Mouse (Mus musculus): ENCODE measurements around the gene Mmp13. TPM values are rescaled to one million over a fixed set of nuclear protein-coding genes. Genes with fewer than 3 reads are reported as not detected.
A peak's percentile ranks its signal among the peaks of the same experiment; 100 is the strongest.
"Not testable (repeated sequence)": the region's sequence is repeated elsewhere in the genome, so short reads cannot be mapped to it uniquely, and the experiment has no call there.

The Mmp13 gene
- polyA plus RNA-seq, 1 experiment: 0.05 TPM

DNA sequence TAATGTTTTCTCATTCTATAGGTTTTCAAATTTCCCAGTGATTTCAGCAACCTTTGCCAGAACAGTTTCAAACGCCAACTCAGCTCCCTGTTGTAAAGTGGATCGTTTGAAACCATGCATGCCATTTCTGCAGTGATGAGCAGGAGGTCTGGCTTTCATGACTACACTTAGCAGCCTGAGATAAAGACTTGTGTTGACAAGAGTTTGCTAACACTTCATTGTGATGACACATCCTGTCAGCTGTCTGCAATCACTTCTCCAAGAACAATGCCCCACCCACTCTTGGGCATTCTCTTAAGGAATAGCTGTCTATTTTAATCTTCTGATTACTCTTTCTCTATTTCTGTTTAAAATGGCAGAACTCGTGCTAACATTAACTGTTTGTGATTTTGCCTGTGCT lies 2.2 kb upstream of the Mmp13 start:
- H3K36me3 ChIP-seq (ENCODE audit: control insufficient read depth, insufficient read depth): no peaks in the 10 kb centered on the region
- TF ChIP-seq CEBPB (IDR thresholded peaks at IDR 0.05; ENCODE audit: insufficient read depth, poor library complexity, severe bottlenecking): peak; percentile 87
- TF ChIP-seq USF1 (IDR thresholded peaks at IDR 0.05; ENCODE audit: low read depth): no peak
- peak in 1 of 3 experiments; percentile 34 for TF ChIP-seq MYOG (IDR thresholded peaks at IDR 0.05; ENCODE audit: control insufficient read depth in 1 of 3, insufficient read depth in 1 of 3, insufficient read length in 2 of 3, low read depth in 2 of 3)
- TF ChIP-seq MYOD1 (IDR thresholded peaks at IDR 0.05; ENCODE audit: control insufficient read depth in 1 of 3, insufficient read length in 2 of 3, low read depth in 2 of 3): peak; percentile 33 to 71 (median 47)
- no peak overlapping the region for H3K4me2 ChIP-seq (ENCODE audit: low read depth)
- no peak overlapping the region for H3K4me3 ChIP-seq
- H3K79me2 ChIP-seq (ENCODE audit: control insufficient read depth, insufficient read depth): no peaks in the 10 kb centered on the region
- no peak overlapping the region for H3ac ChIP-seq (ENCODE audit: control insufficient read depth, insufficient read length)
- no peaks in the 10 kb centered on the region for H3K27me3 ChIP-seq (ENCODE audit: control insufficient read depth, insufficient read depth, insufficient read length)

DNA sequence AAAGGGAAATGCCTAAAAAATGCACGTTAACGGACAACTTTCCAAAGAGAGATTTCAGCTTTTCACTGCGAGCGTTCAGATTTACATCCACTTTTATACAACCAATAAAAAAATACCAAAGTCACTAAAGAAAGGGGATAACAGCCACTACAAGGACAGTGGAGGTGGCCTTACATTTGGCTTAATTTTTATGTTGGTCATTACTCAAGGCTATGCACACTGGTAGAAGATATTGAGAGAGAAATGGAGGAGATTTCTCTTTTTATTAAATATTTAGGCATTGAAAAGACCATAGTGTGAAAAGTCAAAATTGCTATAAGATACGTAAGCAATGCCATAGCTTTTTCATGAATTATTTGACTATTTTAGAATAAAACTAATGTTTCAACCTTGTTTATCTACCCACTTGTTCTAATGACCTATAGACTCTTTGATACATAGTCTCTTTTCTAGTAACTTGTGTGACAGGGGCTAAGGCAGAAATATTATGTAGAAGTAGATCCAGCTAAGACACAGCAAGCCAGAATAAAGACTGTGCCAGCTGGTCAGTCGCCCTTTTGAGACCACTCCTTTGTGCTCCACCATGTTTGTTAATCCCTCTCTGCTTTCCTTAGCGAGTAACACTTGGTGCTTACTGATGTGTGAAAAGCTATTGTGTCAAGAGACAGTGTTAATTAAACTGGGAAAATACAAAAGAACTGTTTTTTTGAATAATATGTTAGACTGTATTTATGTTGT lies 10.4 kb downstream of the Mmp13 start:
- H3ac ChIP-seq (ENCODE audit: control insufficient read depth, insufficient read length): no peak overlapping the region
- TF ChIP-seq TCF3 (IDR thresholded peaks at IDR 0.05; ENCODE audit: insufficient read length, low read depth): no peak
- TF ChIP-seq E2F4 (IDR thresholded peaks at IDR 0.05; ENCODE audit: insufficient read depth): no peak
- TF ChIP-seq REST (IDR thresholded peaks at IDR 0.05; ENCODE audit: insufficient read depth, insufficient read length): no peak
- no peak for TF ChIP-seq CEBPB (IDR thresholded peaks at IDR 0.05; ENCODE audit: insufficient read depth, poor library complexity, severe bottlenecking)
- H3K79me2 ChIP-seq (ENCODE audit: control insufficient read depth, insufficient read depth): no peaks in the 10 kb centered on the region
- no peaks in the 10 kb centered on the region for H3K36me3 ChIP-seq (ENCODE audit: control insufficient read depth, insufficient read depth)
- no peak overlapping the region for H3K4me3 ChIP-seq
- no peaks in the 10 kb centered on the region for H3K27me3 ChIP-seq (ENCODE audit: control insufficient read depth, insufficient read depth, insufficient read length)
- no peak overlapping the region for H3K4me2 ChIP-seq (ENCODE audit: low read depth)

DNA sequence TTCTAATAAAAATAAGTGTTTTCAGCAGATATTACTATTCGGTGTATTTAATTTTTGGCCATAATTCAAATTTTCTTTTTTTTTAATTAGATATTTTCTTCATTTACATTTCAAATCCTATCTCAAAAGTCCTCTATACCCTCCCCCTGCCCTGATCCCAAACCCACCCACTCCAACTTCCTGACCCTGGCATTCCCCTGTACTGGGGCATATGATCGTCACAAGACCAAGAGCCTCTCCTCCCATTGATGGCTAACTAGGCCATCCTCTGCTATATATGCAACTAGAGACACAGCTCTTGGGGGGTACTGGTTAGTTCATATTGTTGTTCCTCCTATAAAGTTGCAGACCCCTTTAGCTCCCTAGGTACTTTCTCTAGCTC lies 11.0 kb downstream of the Mmp13 start:
- not testable (repeated sequence) for H3K27me3 ChIP-seq (ENCODE audit: control insufficient read depth, insufficient read depth, insufficient read length); H3K79me2 ChIP-seq (ENCODE audit: control insufficient read depth, insufficient read depth)

GRCm38 (mm10) chr9:7289501-7289900 lies 17.2 kb downstream of the Mmp13 start:
- no peaks in the 10 kb centered on the region for H3K36me3 ChIP-seq (ENCODE audit: control insufficient read depth, insufficient read depth)
- H3K27me3 ChIP-seq (ENCODE audit: control insufficient read depth, insufficient read depth, insufficient read length): no peaks in the 10 kb centered on the region
- H3K79me2 ChIP-seq (ENCODE audit: control insufficient read depth, insufficient read depth): no peaks in the 10 kb centered on the region
- TF ChIP-seq MYOD1 (IDR thresholded peaks at IDR 0.05; ENCODE audit: control insufficient read depth in 1 of 3, insufficient read length in 2 of 3, low read depth in 2 of 3) (no peak), TCF12 (IDR thresholded peaks at IDR 0.05; ENCODE audit: insufficient read depth, poor library complexity, severe bottlenecking) (no peak), CEBPB (IDR thresholded peaks at IDR 0.05; ENCODE audit: insufficient read depth, poor library complexity, severe bottlenecking) (no peak), E2F4 (IDR thresholded peaks at IDR 0.05; ENCODE audit: insufficient read depth) (no peak), POLR2A (IDR thresholded peaks at IDR 0.05; ENCODE audit: insufficient read length, low read depth) (no peak), USF1 (IDR thresholded peaks at IDR 0.05; ENCODE audit: low read depth) (no peak), MAX (IDR thresholded peaks at IDR 0.05; ENCODE audit: low read depth) (no peak), TCF3 (IDR thresholded peaks at IDR 0.05; ENCODE audit: insufficient read length, low read depth) (no peak), REST (IDR thresholded peaks at IDR 0.05; ENCODE audit: insufficient read depth, insufficient read length) (no peak), POLR2AphosphoS2 (IDR thresholded peaks at IDR 0.05; ENCODE audit: insufficient read length, low read depth) (no peak), SRF (IDR thresholded peaks at IDR 0.05; ENCODE audit: control insufficient read depth, insufficient read length, low read depth) (no peak)
- no peak overlapping the region for H3ac ChIP-seq (ENCODE audit: control insufficient read depth, insufficient read length)
- no peak overlapping the region for H3K4me3 ChIP-seq
- no peak overlapping the region for H3K4me2 ChIP-seq (ENCODE audit: low read depth)

More for the DNA sequence above, 11.0 kb downstream of the Mmp13 start:
- H3ac ChIP-seq (ENCODE audit: control insufficient read depth, insufficient read length); H3K4me3 ChIP-seq; H3K36me3 ChIP-seq (ENCODE audit: control insufficient read depth, insufficient read depth); H3K4me2 ChIP-seq (ENCODE audit: low read depth): not testable (repeated sequence)

DNA sequence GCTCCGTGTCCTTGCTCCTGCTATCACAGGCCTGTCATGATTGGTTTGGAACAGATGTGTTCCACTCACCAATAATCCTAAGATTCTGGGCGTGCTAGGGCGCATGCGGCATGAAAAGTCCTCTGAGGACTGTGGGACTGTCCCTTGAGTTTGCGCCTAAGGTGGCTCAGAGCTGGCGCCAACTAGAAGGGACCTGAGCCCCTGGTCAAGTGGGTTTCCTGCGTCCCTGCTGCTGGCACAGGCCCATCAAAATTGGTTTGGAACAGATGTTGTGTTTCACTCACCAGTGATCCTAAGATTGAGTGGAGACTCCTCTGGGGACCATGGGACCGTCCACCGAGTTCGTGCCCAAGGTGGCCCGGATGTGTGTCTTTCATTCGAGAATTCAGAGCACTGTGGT lies 17.6 kb downstream of the Mmp13 start:
- Histone ChIP-seq H3K27me3 (ENCODE audit: control insufficient read depth, insufficient read depth, insufficient read length) (no peaks in the 10 kb centered on the region), H3K4me3 (no peak overlapping the region), H3K79me2 (ENCODE audit: control insufficient read depth, insufficient read depth) (no peaks in the 10 kb centered on the region), H3ac (ENCODE audit: control insufficient read depth, insufficient read length) (no peak overlapping the region), H3K4me2 (ENCODE audit: low read depth) (no peak overlapping the region), H3K36me3 (ENCODE audit: control insufficient read depth, insufficient read depth) (no peaks in the 10 kb centered on the region)
- no peak for TF ChIP-seq REST (IDR thresholded peaks at IDR 0.05; ENCODE audit: insufficient read depth, insufficient read length)
- no peak for TF ChIP-seq TCF12 (IDR thresholded peaks at IDR 0.05; ENCODE audit: insufficient read depth, poor library complexity, severe bottlenecking)
- no peak for TF ChIP-seq E2F4 (IDR thresholded peaks at IDR 0.05; ENCODE audit: insufficient read depth)
- TF ChIP-seq POLR2AphosphoS2 (IDR thresholded peaks at IDR 0.05; ENCODE audit: insufficient read length, low read depth): no peak
- no peak for TF ChIP-seq MYOG (IDR thresholded peaks at IDR 0.05; ENCODE audit: control insufficient read depth in 1 of 3, insufficient read depth in 1 of 3, insufficient read length in 2 of 3, low read depth in 2 of 3)
- TF ChIP-seq POLR2A (IDR thresholded peaks at IDR 0.05; ENCODE audit: insufficient read length, low read depth): no peak
- TF ChIP-seq SRF (IDR thresholded peaks at IDR 0.05; ENCODE audit: control insufficient read depth, insufficient read length, low read depth): no peak
- no peak for TF ChIP-seq CEBPB (IDR thresholded peaks at IDR 0.05; ENCODE audit: insufficient read depth, poor library complexity, severe bottlenecking)
- TF ChIP-seq TCF3 (IDR thresholded peaks at IDR 0.05; ENCODE audit: insufficient read length, low read depth): no peak
- TF ChIP-seq MYOD1 (IDR thresholded peaks at IDR 0.05; ENCODE audit: control insufficient read depth in 1 of 3, insufficient read length in 2 of 3, low read depth in 2 of 3): no peak
- TF ChIP-seq USF1 (IDR thresholded peaks at IDR 0.05; ENCODE audit: low read depth): no peak
- TF ChIP-seq MAX (IDR thresholded peaks at IDR 0.05; ENCODE audit: low read depth): no peak
